Mouse (Mus musculus) hindbrain, embryonic 15.5 days (tissue): ENCODE measurements around the gene Rasgef1a. TPM values are rescaled to one million over a fixed set of nuclear protein-coding genes. Genes with fewer than 3 reads are reported as not detected.

ENCODE experiments used
- ATAC-seq: fragments of 200-750 bp; cut with Nextera tagmentation; 2 replicates; pipeline ENCODE4 v1.8.0; 2017; ENCODE audit warnings: low read depth, moderate number of reproducible peaks, moderate TSS enrichment; ENCODE audit not compliant: low FRiP score
- H3K27ac ChIP-seq: fragments of 300-500 bp; sonication (generic); replicated peaks from 2 replicates; pipeline ENCODE4 v1.5.1; 2015; ENCODE audit warnings: mild to moderate bottlenecking, inconsistent platforms
- H3K27me3 ChIP-seq: fragments of 300-500 bp; sonication (generic); 2 replicates; pipeline ENCODE4 v1.6.1; 2015; ENCODE audit warnings: control low read depth, inconsistent platforms
- H3K36me3 ChIP-seq: fragments of 300-500 bp; sonication (generic); 2 replicates; pipeline ENCODE4 v1.6.1; 2015; ENCODE audit warnings: control low read depth, inconsistent platforms
- H3K4me1 ChIP-seq: fragments of 300-500 bp; sonication (generic); replicated peaks from 2 replicates; pipeline ENCODE4 v1.6.1; 2015; ENCODE audit warnings: control low read depth, inconsistent platforms
- H3K4me2 ChIP-seq: fragments of 300-500 bp; sonication (generic); 2 replicates; pipeline ENCODE4 v1.6.1; 2015; ENCODE audit warnings: moderate library complexity, mild to moderate bottlenecking, inconsistent platforms
- H3K4me3 ChIP-seq: fragments of 300-500 bp; sonication (generic); 2 replicates; pipeline ENCODE4 v1.5.1; 2015; ENCODE audit warnings: mild to moderate bottlenecking, inconsistent platforms
- H3K9ac ChIP-seq: fragments of 300-500 bp; sonication (generic); 2 replicates; pipeline ENCODE4 v1.6.1; 2015; ENCODE audit warnings: inconsistent platforms
- H3K9me3 ChIP-seq: fragments of 300-500 bp; sonication (generic); 2 replicates; pipeline ENCODE4 v1.6.1; 2016; ENCODE audit warnings: control low read depth, inconsistent platforms
- WGBS: fragments of 180-500 bp; shearing (Covaris S2); methylation state at CpG from one replicate; pipeline ENCODE4 v1.1.7; 2015; 5-methylcytosine and 5-hydroxymethylcytosine counted together
- polyA plus RNA-seq: library from polyadenylated mRNA; unstranded; fragments of >200 nt; fragmentation: Nextera tagmentation; extraction: Ambion mirVana; gene quantifications from 2 replicates; pipeline ENCODE4 v1.2.1, GENCODE M21; 2015

The Rasgef1a gene
- polyA plus RNA-seq, 1 experiment from 2014 or later, result 5.0 TPM

GRCm38 (mm10) chr6:118036118-118036805 lies 25.0 kb downstream of the Rasgef1a start:
- 83% methylated on average over 9 of the region's 9 CpGs for WGBS

GRCm38 (mm10) chr6:118036866-118037265 lies 25.6 kb downstream of the Rasgef1a start:
- Histone ChIP-seq H3K9ac (no peak overlapping the region), H3K9me3 (no peaks in the 10 kb centered on the region), H3K27me3 (no peaks in the 10 kb centered on the region), H3K36me3 (no peaks in the 10 kb centered on the region), H3K4me2 (no peak overlapping the region), H3K4me3 (no peak overlapping the region), H3K27ac (no peak overlapping the region), H3K4me1 (no peaks in the 10 kb centered on the region)
- 76% methylated on average over 5 of the region's 5 CpGs for WGBS
- ATAC-seq, result no peak

More at GRCm38 (mm10) chr6:118036118-118036805, 25.0 kb downstream of the Rasgef1a start:
- no peaks in the 10 kb centered on the region for H3K27me3 ChIP-seq
- H3K9me3 ChIP-seq, result no peaks in the 10 kb centered on the region
- no peak overlapping the region for H3K4me2 ChIP-seq
- no peak for ATAC-seq
- H3K4me1 ChIP-seq, result no peaks in the 10 kb centered on the region
- no peak overlapping the region for H3K4me3 ChIP-seq
- H3K9ac ChIP-seq, result no peak overlapping the region
- H3K27ac ChIP-seq, result no peak overlapping the region
- no peaks in the 10 kb centered on the region for H3K36me3 ChIP-seq

- ATAC-seq, result no peak
- no peaks in the 10 kb centered on the region for H3K9me3 ChIP-seq
- H3K27me3 ChIP-seq, result no peaks in the 10 kb centered on the region
- H3K27ac ChIP-seq, result no peak overlapping the region
- no peaks in the 10 kb centered on the region for H3K4me1 ChIP-seq
- H3K36me3 ChIP-seq, result no peaks in the 10 kb centered on the region; the same call in 1 of the 2 replicates
- no peak overlapping the region for H3K9ac ChIP-seq
- no peak overlapping the region for H3K4me3 ChIP-seq
- 34% methylated on average over 4 of the region's 4 CpGs for WGBS
- no peak overlapping the region for H3K4me2 ChIP-seq
These were observed 33.9 kb downstream of the Rasgef1a start for GRCm38 (mm10) chr6:118045180-118045579.

GRCm38 (mm10) chr6:118045892-118046291 lies 34.7 kb downstream of the Rasgef1a start:
- no peak overlapping the region for H3K27ac ChIP-seq

GRCm38 (mm10) chr6:118046511-118046910 lies 35.3 kb downstream of the Rasgef1a start:
- H3K36me3 ChIP-seq, result no peaks in the 10 kb centered on the region; the same call in 1 of the 2 replicates
- H3K9ac ChIP-seq, result no peak overlapping the region
- no peaks in the 10 kb centered on the region for H3K27me3 ChIP-seq
- no peak overlapping the region for H3K4me3 ChIP-seq
- 94% methylated on average over 3 of the region's 3 CpGs for WGBS
- no peak overlapping the region for H3K4me2 ChIP-seq
- no peak overlapping the region for H3K27ac ChIP-seq
- ATAC-seq, result no peak
- no peaks in the 10 kb centered on the region for H3K4me1 ChIP-seq
- no peaks in the 10 kb centered on the region for H3K9me3 ChIP-seq

More at GRCm38 (mm10) chr6:118045892-118046291, 34.7 kb downstream of the Rasgef1a start:
- Histone ChIP-seq H3K9me3 (no peaks in the 10 kb centered on the region), H3K4me1 (no peaks in the 10 kb centered on the region), H3K27me3 (no peaks in the 10 kb centered on the region), H3K4me2 (no peak overlapping the region), H3K36me3 (no peaks in the 10 kb centered on the region; the same call in 1 of the 2 replicates), H3K4me3 (no peak overlapping the region), H3K9ac (no peak overlapping the region)
- no peak for ATAC-seq
- 67% methylated on average over 7 of the region's 7 CpGs for WGBS

DNA sequence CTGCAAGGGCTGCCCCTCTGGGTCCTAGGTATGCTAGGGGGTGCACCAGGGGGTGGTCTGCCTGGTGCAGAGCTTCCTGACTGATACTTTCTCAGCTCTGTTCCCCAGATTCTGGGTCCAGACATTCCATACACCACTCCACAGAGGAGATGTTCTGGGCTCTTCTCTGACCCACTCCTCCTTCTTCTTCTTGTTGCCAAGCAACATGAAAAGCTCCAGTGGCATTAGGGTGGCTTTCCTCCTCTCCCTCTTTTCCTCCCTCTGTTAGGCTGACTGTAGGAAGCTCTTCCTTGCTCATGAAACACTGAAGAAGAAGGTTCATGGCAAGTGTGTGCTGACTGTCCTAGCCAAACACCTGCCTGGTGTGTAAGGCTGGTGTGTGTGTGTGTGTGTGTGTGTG lies 35.7 kb downstream of the Rasgef1a start:
- ATAC-seq, result no peak
- H3K4me3 ChIP-seq, result no peak overlapping the region

DNA sequence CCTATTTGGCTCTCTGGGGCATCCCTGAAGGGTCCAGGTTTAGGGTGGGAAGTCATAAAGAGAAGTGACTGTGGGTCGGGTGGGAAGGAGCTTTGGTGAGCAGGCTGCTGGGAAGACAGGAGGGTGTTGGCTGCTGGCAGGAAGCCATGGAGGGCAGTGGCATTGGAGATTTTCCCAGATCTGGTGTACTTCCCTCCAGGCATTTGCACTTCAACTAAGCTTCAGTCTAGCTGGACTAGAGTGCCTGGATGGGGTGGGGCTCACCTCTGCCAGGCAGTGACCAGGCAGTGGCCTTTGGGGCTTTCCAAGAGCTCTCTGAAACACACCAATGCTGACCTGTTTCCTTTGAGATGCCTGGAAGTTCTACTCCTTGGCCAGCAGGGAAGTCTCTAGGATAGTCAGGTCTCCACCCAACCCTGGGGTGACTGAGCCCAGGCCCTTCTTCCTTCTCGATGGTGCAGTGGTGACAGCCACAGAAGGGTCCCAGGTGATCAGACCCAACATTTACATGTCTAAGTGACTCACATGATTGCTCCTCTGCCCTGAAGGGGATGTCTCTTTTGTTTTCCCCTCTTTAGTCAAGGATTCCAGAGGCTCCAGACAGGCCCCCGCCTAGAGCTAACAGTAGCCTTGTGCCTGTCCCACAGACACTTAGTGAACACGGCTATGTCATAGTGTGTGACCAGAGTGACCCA lies 36.7 kb downstream of the Rasgef1a start:
- no peak overlapping the region for H3K27ac ChIP-seq
- H3K9ac ChIP-seq, result no peak overlapping the region
- ATAC-seq, result no peak
- H3K4me2 ChIP-seq, result no peak overlapping the region
- WGBS, result 82% methylated on average over 4 of the region's 4 CpGs
- H3K27me3 ChIP-seq, result no peaks in the 10 kb centered on the region
- H3K9me3 ChIP-seq, result no peaks in the 10 kb centered on the region
- H3K4me3 ChIP-seq, result no peak overlapping the region
- no peaks in the 10 kb centered on the region for H3K4me1 ChIP-seq
- no peaks in the 10 kb centered on the region for H3K36me3 ChIP-seq

More for the DNA sequence above, 35.7 kb downstream of the Rasgef1a start:
- Histone ChIP-seq H3K36me3 (no peaks in the 10 kb centered on the region; the same call in 1 of the 2 replicates), H3K4me2 (no peak overlapping the region), H3K4me1 (no peaks in the 10 kb centered on the region), H3K27me3 (no peaks in the 10 kb centered on the region), H3K9ac (no peak overlapping the region), H3K9me3 (no peaks in the 10 kb centered on the region), H3K27ac (no peak overlapping the region)

GRCm38 (mm10) chr6:118049776-118050175 lies 38.5 kb downstream of the Rasgef1a start:
- no peak for ATAC-seq
- H3K4me2 ChIP-seq, result no peak overlapping the region
- no peak overlapping the region for H3K4me3 ChIP-seq
- H3K4me1 ChIP-seq, result no peaks in the 10 kb centered on the region
- H3K36me3 ChIP-seq, result no peaks in the 10 kb centered on the region
- H3K27me3 ChIP-seq, result no peaks in the 10 kb centered on the region
- H3K9ac ChIP-seq, result no peak overlapping the region
- no peaks in the 10 kb centered on the region for H3K9me3 ChIP-seq
- 92% methylated on average over 6 of the region's 6 CpGs for WGBS
- H3K27ac ChIP-seq, result no peak overlapping the region

GRCm38 (mm10) chr6:118051474-118051873 lies 40.2 kb downstream of the Rasgef1a start:
- no peak overlapping the region for H3K9ac ChIP-seq
- H3K36me3 ChIP-seq, result no peaks in the 10 kb centered on the region
- H3K9me3 ChIP-seq, result no peaks in the 10 kb centered on the region
- no peak overlapping the region for H3K4me3 ChIP-seq
- no peaks in the 10 kb centered on the region for H3K27me3 ChIP-seq
- ATAC-seq, result no peak
- no peak overlapping the region for H3K27ac ChIP-seq
- no peak overlapping the region for H3K4me2 ChIP-seq
- H3K4me1 ChIP-seq, result 0 out of 2 replicates have a peak, but pooled peaks cover 5% of the 10 kb centered on the region
- 82% methylated on average over 4 of the region's 4 CpGs for WGBS

- no peak for ATAC-seq
- 83% methylated on average over 10 of the region's 10 CpGs for WGBS
These were observed 44.0 kb downstream of the Rasgef1a start for GRCm38 (mm10) chr6:118055209-118055608.

DNA sequence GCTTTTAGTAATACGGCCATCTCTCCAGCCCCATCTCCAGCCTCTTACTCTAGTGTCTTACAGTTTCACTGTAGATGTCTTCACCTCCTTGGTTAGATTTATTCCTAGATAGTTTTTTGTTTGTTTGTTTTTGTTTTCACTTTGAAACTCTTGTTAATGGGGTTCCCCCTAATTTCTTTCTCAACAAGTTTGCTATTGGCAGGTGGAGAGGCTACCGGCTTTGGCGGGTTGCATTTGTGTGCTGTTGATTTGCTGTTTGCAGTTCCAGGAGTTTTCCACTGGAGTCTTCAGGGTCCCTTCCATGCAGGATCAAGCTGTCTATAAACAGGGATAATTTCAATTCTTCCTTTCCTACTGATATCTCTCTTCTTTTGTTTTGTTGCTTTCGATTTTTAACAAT lies 50.0 kb downstream of the Rasgef1a start:
- Histone ChIP-seq H3K9me3 (no peaks in the 10 kb centered on the region), H3K4me3 (no peak overlapping the region), H3K27ac (no peak overlapping the region), H3K36me3 (no peaks in the 10 kb centered on the region), H3K27me3 (no peaks in the 10 kb centered on the region), H3K9ac (no peak overlapping the region), H3K4me1 (peaks cover 14% of the 10 kb centered on the region), H3K4me2 (no peak overlapping the region)
- 91% methylated on average over 4 of the region's 4 CpGs for WGBS
- ATAC-seq, result no peak

More at GRCm38 (mm10) chr6:118055209-118055608, 44.0 kb downstream of the Rasgef1a start:
- H3K27ac ChIP-seq, result no peak overlapping the region; the same call in 1 of the 2 replicates
- no peak overlapping the region for H3K4me2 ChIP-seq
- no peaks in the 10 kb centered on the region for H3K36me3 ChIP-seq
- no peak overlapping the region for H3K9ac ChIP-seq
- H3K9me3 ChIP-seq, result no peaks in the 10 kb centered on the region
- H3K4me1 ChIP-seq, result 0 out of 2 replicates have a peak, but pooled peaks cover 5% of the 10 kb centered on the region
- H3K4me3 ChIP-seq, result no peak overlapping the region
- no peaks in the 10 kb centered on the region for H3K27me3 ChIP-seq

GRCm38 (mm10) chr6:118063266-118063665 lies 52.0 kb downstream of the Rasgef1a start:
- no peak overlapping the region for H3K27ac ChIP-seq
- H3K27me3 ChIP-seq, result no peaks in the 10 kb centered on the region
- no peak overlapping the region for H3K9ac ChIP-seq
- no peaks in the 10 kb centered on the region for H3K9me3 ChIP-seq
- WGBS, result 74% methylated on average over 5 of the region's 5 CpGs
- H3K4me2 ChIP-seq, result no peak overlapping the region
- ATAC-seq, result no peak
- no peak overlapping the region for H3K4me3 ChIP-seq
- H3K4me1 ChIP-seq, result peaks cover 22% of the 10 kb centered on the region
- no peaks in the 10 kb centered on the region for H3K36me3 ChIP-seq
